Mouse (Mus musculus): ENCODE results near the gene Cttnbp2.
A peak's percentile ranks its signal among the peaks of the same experiment; 100 is the strongest.
"Not testable (repeated sequence)": the region's sequence is repeated elsewhere in the genome, so short reads cannot be mapped to it uniquely, and the experiment has no call there.

Gene Cttnbp2

DNA sequence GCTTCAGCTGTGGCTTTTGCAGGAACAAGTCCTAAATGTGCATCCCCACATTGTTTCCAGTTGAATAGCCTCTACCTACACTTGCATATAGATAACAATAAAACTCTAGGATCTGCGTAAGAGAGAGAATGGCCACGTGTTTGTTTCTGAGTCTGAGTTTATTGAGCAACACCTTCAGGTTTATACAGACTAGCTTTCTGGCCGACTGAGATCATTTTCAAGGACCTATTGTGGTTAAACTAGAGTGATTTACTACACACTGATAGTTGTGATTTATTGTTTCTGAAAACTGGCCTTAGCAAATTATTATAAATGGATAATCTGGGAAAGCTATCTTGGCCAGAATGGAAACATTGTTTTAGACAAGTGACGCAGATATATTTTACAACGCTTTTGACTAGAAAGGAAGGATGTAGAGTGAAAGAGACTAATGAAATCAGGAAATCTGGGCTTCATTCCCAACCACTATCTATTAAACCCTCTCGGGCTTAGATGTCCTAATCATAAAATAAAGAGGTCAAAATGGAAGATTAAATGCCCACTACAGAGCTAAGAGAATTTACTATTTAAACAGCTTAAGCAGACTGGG, 96.7 kb downstream of the Cttnbp2 start:
- DNase-seq (ENCODE audit: low spot score) = no peak

DNA sequence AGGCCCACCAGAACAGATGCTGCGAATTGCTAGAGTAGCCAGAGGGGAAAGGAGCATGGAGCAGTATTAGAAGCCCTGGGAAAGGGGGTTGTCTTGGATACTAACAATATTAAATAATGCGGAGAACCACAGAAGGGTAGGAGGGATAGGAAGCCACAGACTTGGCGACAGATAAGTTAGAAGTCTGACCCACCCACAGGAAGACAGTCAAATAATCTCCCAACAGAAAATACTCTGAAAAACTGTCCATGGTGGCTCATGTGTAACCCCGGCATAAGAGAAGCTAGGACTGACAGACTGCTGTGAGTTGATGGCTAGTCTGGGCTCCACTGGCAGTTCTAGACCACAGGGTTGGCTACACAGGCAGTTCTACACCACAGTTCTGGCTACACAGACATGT, 98.7 kb downstream of the Cttnbp2 start:
- DNase-seq (ENCODE audit: low spot score) = no peak

DNA sequence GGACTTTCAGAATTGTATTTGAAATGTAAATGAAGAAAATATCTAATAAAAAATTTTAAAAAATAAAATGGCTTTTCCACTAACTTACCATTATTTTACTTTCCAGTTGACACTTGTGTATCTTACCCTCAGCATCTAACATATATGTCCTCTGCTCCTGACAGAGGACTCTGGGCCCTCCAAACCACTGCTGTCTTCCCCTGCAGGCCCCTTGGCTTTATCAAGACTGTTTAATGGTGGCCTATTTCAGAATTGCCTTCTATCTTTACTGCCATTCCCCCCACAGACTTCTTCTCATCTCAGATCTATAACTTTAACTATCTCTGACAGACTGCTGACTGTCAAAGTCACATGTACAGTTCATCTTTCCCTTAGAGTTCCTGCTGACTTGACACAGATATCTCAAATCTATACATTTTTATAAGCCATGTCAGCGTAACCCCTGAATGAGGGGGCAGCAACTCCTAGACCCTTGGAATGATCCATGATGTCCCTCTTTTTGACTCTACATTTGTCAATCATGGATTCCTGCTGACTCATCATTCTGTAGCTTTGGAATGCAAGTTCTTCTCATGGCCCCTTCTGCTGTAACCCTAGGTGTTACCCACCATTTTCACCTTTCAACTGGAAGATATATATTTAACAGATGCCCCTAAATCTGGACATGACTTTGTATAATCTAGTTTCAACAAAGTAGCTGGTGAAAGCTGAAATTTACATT, 103.0 kb downstream of the Cttnbp2 start:
- no peak for DNase-seq (ENCODE audit: low spot score)

DNA sequence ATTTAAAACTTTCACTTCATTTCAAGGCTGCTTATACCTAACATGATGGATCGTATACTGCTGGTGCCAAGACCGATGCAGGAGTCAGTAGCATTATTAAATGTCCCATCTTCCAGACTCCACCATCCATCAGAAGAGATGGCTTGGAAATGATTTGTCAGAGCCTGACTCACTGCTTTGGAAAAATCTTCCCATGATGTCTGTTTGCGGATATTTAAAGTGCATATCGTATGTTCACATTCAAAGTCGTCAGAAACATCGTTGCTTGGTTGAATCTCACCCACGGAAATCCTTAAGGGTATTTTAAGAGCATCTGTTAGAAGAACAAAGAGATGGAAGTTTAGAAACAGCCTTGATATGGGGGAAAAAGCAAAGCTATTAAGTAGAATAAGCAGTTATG, 106.2 kb downstream of the Cttnbp2 start:
- DNase-seq (ENCODE audit: low spot score) = no peak

DNA sequence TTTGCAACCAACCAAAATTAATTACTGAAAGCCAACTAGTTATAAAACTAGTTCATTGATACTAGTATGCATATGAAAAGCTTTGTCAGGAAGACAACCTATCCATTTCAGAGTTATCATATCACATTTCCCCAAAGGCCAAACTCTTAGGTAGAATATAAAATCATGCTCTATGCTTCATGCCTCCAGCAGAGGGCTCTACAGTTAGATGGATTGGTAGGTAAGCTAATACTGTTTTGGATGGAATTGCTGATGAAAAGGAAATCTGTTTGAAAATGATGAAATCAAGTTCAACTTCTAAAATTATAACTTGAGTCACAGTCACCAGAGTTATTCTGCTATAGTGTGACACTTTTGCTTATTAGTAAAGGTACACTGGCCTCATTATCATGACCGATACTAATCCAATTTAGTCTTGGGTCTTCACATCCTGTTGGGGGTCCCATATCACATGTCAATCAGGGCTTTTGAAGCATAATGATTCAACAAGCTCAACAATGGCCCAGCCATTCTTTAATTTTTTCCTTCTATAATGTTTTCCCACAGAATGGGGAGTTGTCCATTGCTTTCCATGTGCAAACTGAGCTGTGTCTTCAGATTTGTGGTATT, 113.5 kb downstream of the Cttnbp2 start:
- peak; percentile 27 for DNase-seq (ENCODE audit: low spot score)

DNA sequence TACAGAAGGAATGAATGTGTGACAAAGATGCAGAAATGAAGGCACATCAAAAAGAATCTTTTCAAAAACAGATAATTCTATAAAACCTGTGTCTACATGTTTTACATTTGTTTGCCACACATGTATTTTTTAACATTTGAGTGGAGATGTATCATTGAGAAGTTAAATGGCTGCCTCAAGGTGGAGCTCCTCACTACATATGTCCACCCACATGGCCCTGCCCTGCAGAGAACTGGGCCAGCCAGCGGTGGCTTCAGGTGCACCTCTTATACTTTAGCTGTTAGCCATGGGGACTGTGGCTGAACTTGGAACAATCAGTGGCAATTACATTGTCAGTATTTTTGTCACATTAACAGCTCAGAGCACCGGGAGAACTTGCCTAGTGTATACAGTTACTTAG, 133.3 kb downstream of the Cttnbp2 start:
- no peak for DNase-seq (ENCODE audit: low spot score)

DNA sequence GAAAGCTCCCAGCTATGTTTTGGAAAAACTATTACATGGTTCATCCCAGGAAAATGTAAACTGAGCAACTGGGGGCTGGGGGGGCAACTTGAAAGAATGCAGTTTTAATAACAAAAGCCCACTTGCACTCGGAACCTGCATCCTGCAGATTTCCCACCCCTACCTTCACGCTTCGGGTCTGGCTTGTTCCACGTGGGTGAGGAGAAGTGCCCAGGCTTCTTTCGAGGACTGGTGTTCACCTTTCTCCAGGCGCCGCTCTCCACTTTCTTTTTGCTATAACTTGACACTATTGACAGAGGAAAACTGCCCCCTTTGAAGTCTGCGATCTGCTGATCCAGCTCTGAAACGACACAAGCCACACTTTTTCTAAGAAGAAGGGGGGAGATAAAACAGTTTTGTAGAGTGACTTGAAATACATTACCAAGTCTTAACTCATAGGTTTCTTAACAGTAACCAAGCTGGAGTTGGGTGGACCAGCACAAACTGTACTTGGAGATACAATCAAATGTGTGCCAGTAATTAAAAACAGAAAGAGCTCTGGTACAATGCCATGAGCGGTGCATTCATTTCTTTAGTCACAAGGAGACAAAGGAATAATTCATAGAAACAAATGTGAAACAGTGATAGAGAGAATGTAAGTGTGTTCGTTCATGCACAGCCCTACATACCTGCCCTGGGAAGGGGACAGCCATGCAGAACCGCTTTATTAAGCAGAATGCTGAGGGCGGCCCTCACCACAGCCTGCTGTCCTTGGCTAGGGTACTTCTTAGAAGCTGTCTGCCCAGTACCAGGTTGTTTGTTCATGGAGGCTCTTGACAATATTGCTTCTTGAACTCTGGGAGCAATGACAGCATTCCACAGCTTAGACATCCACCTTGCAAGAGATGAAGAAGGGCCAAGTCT, 134.1 kb downstream of the Cttnbp2 start:
- DNase-seq (ENCODE audit: low spot score) = no peak

DNA sequence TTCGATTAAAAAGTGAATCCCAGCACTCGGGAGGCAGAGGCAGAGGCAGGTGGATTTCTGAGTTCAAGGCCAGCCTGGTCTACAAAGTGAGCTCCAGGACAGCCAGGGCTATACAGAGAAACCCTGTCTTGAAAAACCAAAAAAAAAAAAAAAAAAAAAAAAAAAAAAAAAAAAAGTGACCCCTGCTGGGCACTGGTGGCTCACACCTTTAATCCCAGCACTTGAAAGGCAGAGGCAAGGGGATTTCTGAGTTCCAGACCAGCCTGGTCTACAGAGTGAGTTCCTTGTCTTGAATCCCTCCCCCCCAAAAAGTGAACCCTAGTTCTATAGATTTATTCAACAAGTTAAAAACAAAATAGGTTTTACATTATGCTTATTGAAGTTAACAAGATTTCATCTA, 136.9 kb downstream of the Cttnbp2 start:
- DNase-seq (ENCODE audit: low spot score) = not testable (repeated sequence)

DNA sequence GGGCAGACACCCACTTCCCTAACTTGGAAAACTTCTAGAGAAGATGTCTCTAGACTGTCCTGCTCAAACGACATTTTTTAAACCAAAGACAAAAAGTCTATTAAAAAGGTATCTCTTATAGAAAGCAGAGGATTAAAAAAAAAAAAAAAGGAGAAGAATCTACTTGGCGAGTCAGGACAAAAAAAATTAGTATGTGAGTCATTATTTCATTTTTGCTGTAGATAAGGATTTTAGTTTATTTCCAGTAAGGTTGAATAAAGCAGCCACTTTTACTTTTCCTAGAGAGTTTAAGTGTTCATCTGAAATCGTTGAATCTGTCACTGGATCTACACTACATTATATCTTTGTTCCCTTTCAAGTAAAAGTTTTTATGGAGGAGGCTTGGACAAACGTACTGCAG, 139.9 kb downstream of the Cttnbp2 start:
- DNase-seq (ENCODE audit: low spot score) = no peak

DNA sequence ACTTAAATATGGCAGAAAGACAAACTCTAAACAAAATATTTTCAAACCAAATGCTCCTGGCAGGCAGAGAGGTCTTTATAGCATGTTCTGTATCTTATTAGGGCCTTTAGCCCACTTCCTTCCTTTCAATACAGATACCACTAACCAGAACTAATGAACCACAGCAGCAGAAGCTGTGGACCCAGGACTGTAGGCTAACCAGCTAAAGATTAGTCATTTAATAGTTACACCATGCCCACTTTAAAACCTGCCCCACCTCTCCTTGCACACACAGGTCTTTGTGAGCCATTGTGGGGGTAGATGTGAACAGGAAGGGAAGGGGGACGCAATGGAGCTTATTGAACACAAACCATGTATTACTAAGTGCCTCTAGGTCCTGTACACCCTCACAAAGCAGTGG, 141.0 kb downstream of the Cttnbp2 start:
- DNase-seq (ENCODE audit: low spot score) = no peak

DNA sequence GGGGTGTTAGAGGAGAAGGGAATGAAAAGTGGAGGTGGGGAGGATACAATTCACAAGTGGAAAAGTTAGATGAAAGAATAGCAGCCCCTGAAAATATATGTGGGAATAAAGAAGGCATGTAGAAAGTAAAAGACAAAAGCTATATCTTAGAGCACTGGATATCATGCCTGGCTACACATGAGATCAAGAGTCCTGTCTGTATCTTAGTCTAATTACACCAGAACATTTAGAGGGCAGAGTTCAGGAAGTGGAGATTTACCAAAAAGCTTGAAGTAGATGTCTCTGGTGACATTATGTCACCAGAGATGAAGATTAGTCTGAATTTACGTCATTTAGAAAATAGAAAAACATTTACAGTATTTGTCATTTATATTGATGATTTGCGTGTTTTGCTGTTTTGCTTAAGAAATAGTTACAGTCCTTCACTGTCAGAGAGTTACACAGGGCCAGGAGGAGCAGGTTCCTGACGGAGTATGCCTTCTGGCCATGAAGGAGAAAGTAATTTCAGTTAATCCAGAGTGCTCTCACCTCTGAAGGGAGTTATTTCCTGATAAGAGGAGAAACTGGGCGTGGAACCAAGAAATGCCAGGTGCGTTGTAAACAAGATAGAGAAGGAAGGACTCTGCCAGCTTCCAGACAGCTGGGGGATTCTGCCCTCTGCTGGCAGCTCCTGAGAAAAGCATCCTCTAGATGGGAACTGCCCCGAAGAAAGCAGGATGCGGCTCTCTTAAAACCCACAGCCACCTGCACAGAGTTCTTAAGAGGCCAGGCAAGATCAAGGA, 142.0 kb downstream of the Cttnbp2 start:
- DNase-seq (ENCODE audit: low spot score) = peak; percentile 68

DNA sequence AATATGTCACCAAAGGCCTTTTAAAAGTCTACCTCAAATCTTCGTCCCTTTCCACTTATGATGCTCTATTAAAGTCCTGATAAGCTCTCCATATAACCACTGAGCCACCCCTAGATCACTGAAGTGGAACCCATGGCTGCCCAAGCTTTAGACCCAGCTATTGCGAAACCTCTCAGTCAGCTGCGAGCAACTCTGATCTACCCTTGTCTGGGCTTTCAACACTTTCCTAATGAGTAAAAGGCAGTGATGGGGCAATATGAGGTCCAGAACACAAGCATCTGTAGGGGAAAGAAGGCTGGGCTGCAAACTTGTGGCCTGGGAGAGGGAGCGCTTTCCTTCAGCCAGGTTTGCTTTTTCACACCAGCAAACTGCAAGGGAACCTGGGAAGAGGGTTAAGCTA, 144.9 kb downstream of the Cttnbp2 start:
- DNase-seq (ENCODE audit: low spot score) = no peak

DNA sequence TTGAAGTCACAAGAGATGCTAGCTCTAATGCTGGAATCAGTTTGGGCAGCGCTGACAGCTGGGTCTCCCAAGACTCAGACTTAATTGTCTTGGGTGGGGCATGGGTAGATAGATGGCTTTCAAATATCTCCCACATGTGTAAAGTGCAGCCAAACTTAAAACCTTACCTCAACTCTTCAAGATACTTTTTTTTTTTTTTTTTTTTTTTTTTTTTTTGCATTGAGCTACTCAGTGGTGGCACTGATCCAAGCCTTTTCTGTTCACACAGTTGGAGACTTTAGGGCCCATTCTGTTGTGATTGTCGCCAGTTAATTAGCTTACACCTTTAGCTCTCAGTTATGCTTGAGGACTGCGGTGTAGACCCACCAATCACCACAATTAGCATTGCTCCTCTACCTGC, 145.6 kb downstream of the Cttnbp2 start:
- no peak for DNase-seq (ENCODE audit: low spot score)

DNA sequence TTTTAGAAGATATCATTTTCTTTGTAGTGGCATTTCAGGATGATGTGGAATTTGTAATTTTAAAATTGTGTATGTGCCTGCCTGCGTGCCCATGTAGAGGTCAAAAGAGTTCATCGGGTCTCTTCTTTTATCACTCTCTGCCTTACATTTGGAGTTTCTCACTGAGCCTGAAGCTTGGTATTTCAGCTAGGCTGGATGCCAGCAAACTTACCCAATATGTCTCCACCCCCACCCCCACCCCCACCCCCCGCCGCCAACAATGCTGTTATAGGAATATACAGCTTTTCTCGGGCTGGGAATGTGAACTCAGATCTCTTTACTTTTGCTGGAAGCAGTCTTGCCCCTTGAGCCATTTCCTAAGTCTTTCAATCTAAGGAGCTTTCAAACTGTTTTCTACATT, 152.4 kb downstream of the Cttnbp2 start:
- no peak for DNase-seq (ENCODE audit: low spot score)

DNA sequence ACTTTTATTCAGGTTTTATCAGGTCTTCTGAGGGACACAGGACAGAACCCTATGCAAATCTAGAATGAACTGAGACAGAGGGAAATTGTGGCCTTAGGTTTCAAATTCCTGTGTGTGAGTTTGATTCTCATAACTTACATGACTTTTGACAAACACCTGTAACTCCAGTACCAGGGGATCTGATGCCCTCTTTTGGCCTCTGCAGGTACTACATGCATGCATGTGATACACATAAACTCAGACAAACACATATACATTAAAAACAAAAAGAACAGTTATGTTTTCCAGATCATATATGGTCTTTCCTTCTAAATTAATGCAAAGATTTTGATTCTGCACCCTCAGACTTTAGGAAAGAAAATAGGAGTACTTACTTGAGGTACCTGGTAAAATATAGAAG, 153.7 kb downstream of the Cttnbp2 start:
- DNase-seq (ENCODE audit: low spot score) = no peak

DNA sequence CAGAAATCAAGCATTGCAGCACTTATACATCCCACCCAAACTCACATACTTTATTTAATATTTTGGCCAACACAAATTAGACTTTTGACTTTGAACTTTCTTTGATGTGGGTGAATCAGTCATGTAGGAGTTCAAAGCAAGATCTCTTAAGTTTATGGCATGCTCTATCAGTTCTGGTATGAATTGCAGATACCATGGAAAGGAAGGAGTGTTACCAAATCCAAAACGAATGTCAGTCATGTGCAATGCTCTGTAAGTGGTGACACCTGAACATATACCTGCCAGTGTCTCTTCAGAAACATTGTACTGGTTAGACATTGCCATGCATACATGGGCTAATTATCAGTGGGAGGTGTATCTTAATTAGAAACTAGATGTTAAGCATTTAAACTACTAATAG, 154.5 kb downstream of the Cttnbp2 start:
- no peak for DNase-seq (ENCODE audit: low spot score)

DNA sequence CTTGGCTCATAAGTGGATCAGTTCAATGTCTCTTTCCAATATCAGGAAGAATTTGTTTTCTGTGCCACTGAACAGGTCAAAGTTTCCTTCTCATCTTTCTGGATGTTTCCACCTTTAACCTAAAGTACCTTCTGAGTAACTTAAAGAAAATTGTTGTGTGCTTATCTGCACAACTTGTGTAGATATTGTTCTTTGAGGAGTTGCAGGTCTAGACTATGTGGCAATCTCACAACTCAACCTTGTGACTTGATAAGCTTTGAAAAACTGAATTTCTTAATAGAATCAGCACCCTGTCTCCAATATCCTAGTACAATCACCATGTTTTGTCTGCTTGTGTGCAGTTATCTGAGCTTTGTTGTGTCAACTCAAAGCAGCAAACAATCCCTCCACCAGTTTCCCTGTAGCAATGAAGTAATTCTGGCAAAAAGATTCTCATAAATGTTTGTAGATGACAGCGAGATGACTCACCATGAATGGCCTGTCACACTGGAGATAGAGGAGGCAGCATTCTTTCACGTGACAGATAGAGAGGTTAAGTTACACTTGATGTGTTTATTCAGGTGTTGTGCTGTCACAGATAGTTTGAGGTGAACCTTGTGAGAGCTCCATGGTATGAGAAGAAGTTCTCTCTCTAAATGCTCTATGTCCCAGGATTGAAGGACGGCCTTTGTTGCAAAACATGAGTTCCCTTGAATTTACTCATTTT, 165.3 kb downstream of the Cttnbp2 start:
- peak; percentile 53 for DNase-seq (ENCODE audit: low spot score)

DNA sequence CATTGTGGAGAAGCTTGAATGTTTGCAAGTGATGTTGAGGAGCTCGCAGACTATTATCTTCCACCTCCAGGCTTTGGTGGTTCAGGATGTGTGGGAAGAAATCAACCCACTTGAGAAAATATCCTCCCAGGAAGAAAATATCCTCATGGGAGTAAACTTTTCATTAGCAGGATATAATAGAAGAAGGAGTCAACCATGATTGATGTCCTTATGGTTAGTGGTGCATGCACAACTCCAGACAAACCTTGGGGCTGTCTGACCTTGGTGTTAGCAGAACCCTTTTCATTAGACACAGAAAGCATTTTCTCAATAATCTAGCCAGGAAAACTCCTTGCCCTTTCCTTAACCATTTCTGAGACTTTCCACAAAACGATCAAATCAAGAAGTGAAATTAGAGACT, 170.4 kb downstream of the Cttnbp2 start:
- no peak for DNase-seq (ENCODE audit: low spot score)

DNA sequence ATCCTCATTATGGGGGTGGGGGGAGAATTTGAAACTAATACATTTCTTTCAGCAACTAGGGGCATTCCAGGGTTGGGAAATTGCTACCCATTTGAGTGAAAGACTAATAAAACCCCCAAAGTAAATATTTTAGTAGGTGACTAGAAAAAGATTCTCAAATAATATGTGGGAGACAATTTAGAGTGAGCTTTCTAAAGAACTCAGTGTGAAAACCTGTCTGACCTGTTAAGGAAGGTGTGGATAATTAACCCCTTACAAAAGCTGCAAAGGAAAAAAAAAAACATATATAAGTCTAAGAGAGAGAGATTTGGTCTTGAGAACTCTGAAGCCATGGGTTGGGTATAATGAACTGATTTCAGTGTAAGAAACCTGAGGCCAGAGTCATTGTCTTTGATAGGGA, 176.3 kb downstream of the Cttnbp2 start:
- no peak for DNase-seq (ENCODE audit: low spot score)

DNA sequence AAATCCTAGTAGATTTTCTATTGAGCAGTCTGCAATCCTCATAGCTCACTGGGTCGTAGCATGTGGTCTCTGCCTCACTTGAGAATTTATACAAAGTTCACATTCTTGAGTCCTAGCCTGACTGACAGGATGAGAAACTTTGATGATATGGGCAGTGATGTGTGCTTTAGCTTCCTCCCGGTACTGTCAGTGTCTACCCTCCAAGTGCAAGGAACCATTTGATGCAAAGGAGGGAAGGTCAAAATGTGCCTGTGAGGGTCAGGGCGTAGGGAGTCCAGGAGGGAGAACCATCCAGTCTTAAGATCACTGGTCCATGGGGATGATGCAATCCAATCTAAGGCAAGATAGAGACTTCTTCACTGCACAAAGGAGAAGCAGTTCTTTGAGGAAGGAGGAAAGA, 179.2 kb downstream of the Cttnbp2 start:
- no peak for DNase-seq (ENCODE audit: low spot score)

DNA sequence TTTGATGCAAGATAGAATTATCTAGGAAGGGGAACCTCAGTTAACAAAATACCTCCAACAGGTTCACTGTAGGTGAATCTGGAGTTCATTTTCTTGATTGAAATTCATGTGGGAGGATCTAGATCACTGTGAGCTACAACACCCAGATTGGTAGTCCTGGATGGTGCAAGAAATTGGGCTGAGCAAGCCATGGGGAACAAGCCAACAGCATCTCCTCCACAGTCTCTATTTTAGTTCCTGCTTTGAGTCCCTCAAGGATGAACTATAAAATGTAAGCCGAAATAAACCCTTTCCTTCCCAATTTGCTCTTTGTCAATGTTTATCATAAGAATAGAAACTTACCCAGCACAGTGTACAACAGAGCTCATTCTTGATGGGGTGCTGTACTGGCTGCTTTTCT, 191.7 kb downstream of the Cttnbp2 start:
- DNase-seq (ENCODE audit: low spot score) = no peak
